Mouse (Mus musculus) MEL (cell line): ENCODE measurements around the gene Fam161a. TPM values are rescaled to one million over a fixed set of nuclear protein-coding genes. Genes with fewer than 3 reads are reported as not detected.
"Not testable (repeated sequence)": the region's sequence is repeated elsewhere in the genome, so short reads cannot be mapped to it uniquely, and the experiment has no call there.

Experiments
- DNase-seq: peaks from one replicate; pipeline ENCODE4 v3.0.0; 2011; ENCODE audit warnings: low read depth, low spot score
- H3K27ac ChIP-seq: 2 replicates; pipeline ENCODE4 v1.5.1; 2012; ENCODE audit warnings: low read depth, mild to moderate bottlenecking, control low read depth, low read length, moderate library complexity; ENCODE audit not compliant: control insufficient read depth
- H3K27me3 ChIP-seq, 2 experiments: fragments of 150-350 bp in 1 of 2; sonication (generic) in 1 of 2; 2 replicates each; pipeline ENCODE4 v1.6.1; 2012; ENCODE audit warnings: low read length in 2 of 2, mild to moderate bottlenecking in 2 of 2, improper control_type of control experiment in 1 of 2, moderate library complexity in 1 of 2; ENCODE audit not compliant: insufficient read depth in 2 of 2, control insufficient read depth in 1 of 2
- H3K36me3 ChIP-seq, 2 experiments: 2 replicates each; pipeline ENCODE4 v1.6.1; 2012 to 2014; ENCODE audit warnings: low read length in 2 of 2, improper control_type of control experiment in 1 of 2, inconsistent platforms in 1 of 2, mild to moderate bottlenecking in 1 of 2; ENCODE audit not compliant: insufficient read depth in 2 of 2, control insufficient read depth in 1 of 2
- H3K4me1 ChIP-seq, 2 experiments: fragments of 150-350 bp in 1 of 2; sonication (generic) in 1 of 2; 2 replicates each; pipeline ENCODE4 v1.6.1; 2012; ENCODE audit warnings: low read length in 2 of 2, improper control_type of control experiment in 1 of 2, mild to moderate bottlenecking in 1 of 2; ENCODE audit not compliant: insufficient read depth in 2 of 2, control insufficient read depth in 1 of 2
- H3K4me3 ChIP-seq, 2 experiments: fragments of 150-350 bp in 1 of 2; sonication (generic) in 1 of 2; 2 replicates each; pipeline ENCODE4 v1.5.1; 2012; ENCODE audit warnings: low read depth in 2 of 2, low read length in 2 of 2, mild to moderate bottlenecking in 2 of 2, moderate library complexity in 2 of 2, control low read depth in 1 of 2, improper control_type of control experiment in 1 of 2; ENCODE audit not compliant: control insufficient read depth in 1 of 2, insufficient read depth in 1 of 2
- H3K79me2 ChIP-seq: 2 replicates; pipeline ENCODE4 v1.6.1; 2012; ENCODE audit warnings: mild to moderate bottlenecking, low read length, moderate library complexity; ENCODE audit not compliant: control insufficient read depth, poor library complexity, insufficient read depth
- H3K9ac ChIP-seq: 2 replicates; pipeline ENCODE4 v1.6.1; 2012; ENCODE audit warnings: low read depth, mild to moderate bottlenecking, control low read depth, low read length, moderate library complexity; ENCODE audit not compliant: control insufficient read depth, poor library complexity, severe bottlenecking
- H3K9me3 ChIP-seq: fragments of 150-350 bp; sonication (generic); replicated peaks from 2 replicates; pipeline ENCODE4 v1.6.1; 2012; ENCODE audit warnings: mild to moderate bottlenecking, low read length, improper control_type of control experiment, moderate library complexity; ENCODE audit not compliant: insufficient read depth
- CTCF ChIP-seq, 3 experiments: IDR thresholded peaks in 2 of 3; conservative IDR thresholded peaks in 1 of 3; 2 replicates each; pipeline ENCODE4 v1.5.1; 2011 to 2012; ENCODE audit warnings: low read length in 3 of 3, low read depth in 2 of 3, mild to moderate bottlenecking in 2 of 3, improper control_type of control experiment in 1 of 3, inconsistent platforms in 1 of 3, mixed read lengths in 1 of 3, moderate library complexity in 1 of 3; ENCODE audit not compliant: control insufficient read depth in 1 of 3, insufficient read depth in 1 of 3, poor library complexity in 1 of 3, severe bottlenecking in 1 of 3
- ELF1 ChIP-seq: IDR thresholded peaks from 2 replicates; pipeline ENCODE4 v1.6.1; 2014; ENCODE audit warnings: low read depth, mild to moderate bottlenecking, inconsistent platforms, low read length, improper control_type of control experiment, moderate library complexity
- ETS1 ChIP-seq: IDR thresholded peaks from 2 replicates; pipeline ENCODE4 v1.6.1; 2012; ENCODE audit warnings: low read depth, mild to moderate bottlenecking, inconsistent platforms, low read length, improper control_type of control experiment, moderate library complexity
- HCFC1 ChIP-seq: IDR thresholded peaks from 2 replicates; pipeline ENCODE4 v1.6.1; 2012; ENCODE audit warnings: low read depth, mild to moderate bottlenecking, inconsistent platforms, low read length, improper control_type of control experiment, moderate library complexity
- MAX ChIP-seq: IDR thresholded peaks from 2 replicates; pipeline ENCODE4 v1.6.1; 2011; ENCODE audit warnings: low read length, improper control_type of control experiment
- MXI1 ChIP-seq: IDR thresholded peaks from 2 replicates; pipeline ENCODE4 v1.6.1; 2011; ENCODE audit warnings: mild to moderate bottlenecking, low read depth, low read length, improper control_type of control experiment
- MYC ChIP-seq: IDR thresholded peaks from 2 replicates; pipeline ENCODE4 v1.6.1; 2011; ENCODE audit warnings: low read depth, mild to moderate bottlenecking, low read length, improper control_type of control experiment, moderate library complexity
- NELFE ChIP-seq: IDR thresholded peaks from 2 replicates; pipeline ENCODE4 v1.6.1; 2011; ENCODE audit warnings: low read depth, low read length, improper control_type of control experiment
- POLR2A ChIP-seq, 2 experiments: IDR thresholded peaks; 2 replicates each; pipeline ENCODE4 v1.6.1; 2011 to 2012; ENCODE audit warnings: low read length in 2 of 2, mild to moderate bottlenecking in 2 of 2, control low read depth in 1 of 2, improper control_type of control experiment in 1 of 2, low read depth in 1 of 2, moderate library complexity in 1 of 2; ENCODE audit not compliant: control insufficient read depth in 1 of 2, insufficient read depth in 1 of 2, poor library complexity in 1 of 2
- POLR2AphosphoS2 ChIP-seq: IDR thresholded peaks from 2 replicates; pipeline ENCODE4 v1.6.1; 2011; ENCODE audit warnings: low read length, improper control_type of control experiment
- RAD21 ChIP-seq: IDR thresholded peaks from 2 replicates; pipeline ENCODE4 v1.6.1; 2011; ENCODE audit warnings: mild to moderate bottlenecking, low read depth, low read length, improper control_type of control experiment
- SIN3A ChIP-seq: IDR thresholded peaks from 2 replicates; pipeline ENCODE4 v1.6.1; 2012; ENCODE audit warnings: low read length, improper control_type of control experiment, inconsistent platforms
- TBP ChIP-seq: IDR thresholded peaks from 2 replicates; pipeline ENCODE4 v1.8.0; 2011; ENCODE audit warnings: low read depth, low read length, improper control_type of control experiment
- TCF12 ChIP-seq: IDR thresholded peaks from 2 replicates; pipeline ENCODE4 v1.6.1; 2014; ENCODE audit warnings: low read depth, mild to moderate bottlenecking, inconsistent platforms, low read length, improper control_type of control experiment, moderate library complexity
- ZKSCAN1 ChIP-seq: IDR thresholded peaks from 2 replicates; pipeline ENCODE4 v1.6.1; 2012; ENCODE audit warnings: low read depth, mild to moderate bottlenecking, inconsistent platforms, low read length, improper control_type of control experiment, moderate library complexity
- ZMIZ1 ChIP-seq: IDR thresholded peaks from 2 replicates; pipeline ENCODE4 v1.6.1; 2012; ENCODE audit warnings: low read depth, mild to moderate bottlenecking, inconsistent platforms, low read length, improper control_type of control experiment, moderate library complexity
- ZNF384 ChIP-seq: IDR thresholded peaks from 2 replicates; pipeline ENCODE4 v1.6.1; 2012; ENCODE audit warnings: low read depth, mild to moderate bottlenecking, inconsistent platforms, low read length, improper control_type of control experiment
- polyA plus RNA-seq, 2 experiments: library from polyadenylated mRNA; stranded (reverse) in 1 of 2; unstranded in 1 of 2; fragments of >175 nt in 1 of 2; fragments of >200 nt in 1 of 2; gene quantifications; 2 replicates each; pipeline versions ENCODE4 v1.2.1 to v1.2.4; 2012; ENCODE audit warnings: low replicate concordance in 2 of 2, low read depth in 1 of 2; ENCODE audit not compliant: insufficient read length in 2 of 2, insufficient read depth in 1 of 2, missing spikeins in 1 of 2
- total RNA-seq: library from RNA; depleted of rRNA; stranded (reverse); fragments of 300-350 nt; gene quantifications from 2 replicates; pipeline ENCODE4 v1.2.3, GENCODE M21; 2012

The Fam161a gene
- total and polyA plus RNA-seq, 3 experiments, result 0.27 to 1.0 TPM; not detected in 1

- Histone ChIP-seq H3K36me3 (peaks cover 0 to 23% of the 10 kb centered on the region in 2 experiments; a peak in 2 of 4 replicates), H3K4me1 (peaks cover 17 to 30% of the 10 kb centered on the region in 2 experiments), H3K27ac (peak overlapping the region; percentile 73), H3K9ac (peak overlapping the region; percentile 29), H3K4me3 (peak overlapping the region in 1 of 2 experiments; percentile 60; a peak in 1 of 4 replicates)
- not testable (repeated sequence) for H3K9me3 ChIP-seq, H3K27me3 ChIP-seq, H3K79me2 ChIP-seq
- peak; percentile 68 for TF ChIP-seq ELF1
- peak; percentile 98 for TF ChIP-seq TBP
- TF ChIP-seq MXI1, result peak; percentile 94
- peak; percentile 100 for TF ChIP-seq ZMIZ1
- TF ChIP-seq SIN3A, result peak; percentile 95
- peak; percentile 84 for TF ChIP-seq MYC
- TF ChIP-seq POLR2AphosphoS2, result peak; percentile 99
- TF ChIP-seq ETS1, result peak; percentile 58; the same call in 1 of the 2 replicates
- TF ChIP-seq MAX, result peak; percentile 40; the same call in 1 of the 2 replicates
- TF ChIP-seq HCFC1, result peak; percentile 74; the same call in 1 of the 2 replicates
- TF ChIP-seq POLR2A (IDR thresholded peaks at IDR 0.05; ENCODE audit: control insufficient read depth in 1 of 2, insufficient read depth in 1 of 2, low read depth in 1 of 2, low read length in 2 of 2, poor library complexity in 1 of 2), result peak; percentile 77 to 94
- 0 out of 2 replicates have a peak, but pooled peaks have one; percentile 32 for TF ChIP-seq TCF12
- TF ChIP-seq NELFE, result peak; percentile 99
- DNase-seq, result peak; percentile 97
These were observed 61.7 kb downstream of the Fam161a start for GRCm38 (mm10) chr11:23068986-23069385.

- TF ChIP-seq RAD21 (no peak), ZNF384 (no peak), ZKSCAN1 (no peak), NELFE (no peak), CTCF (IDR thresholded peaks at IDR 0.05 in 2 of 3, conservative IDR thresholded peaks at IDR 0.05 in 1 of 3; ENCODE audit: control insufficient read depth in 1 of 3, insufficient read depth in 1 of 3, low read depth in 2 of 3, low read length in 3 of 3, poor library complexity in 1 of 3, severe bottlenecking in 1 of 3) (no peak), ELF1 (no peak), POLR2AphosphoS2 (no peak)
- no peak overlapping the region for H3K4me3 ChIP-seq
- H3K9ac ChIP-seq, result no peak overlapping the region
- H3K4me1 ChIP-seq, result 0 out of 4 replicates have a peak, but pooled peaks cover 0 to 3% of the 10 kb centered on the region in 2 experiments
- no peaks in the 10 kb centered on the region for H3K9me3 ChIP-seq
- no peak overlapping the region for H3K27ac ChIP-seq
- DNase-seq, result no peak
- H3K36me3 ChIP-seq, result no peaks in the 10 kb centered on the region
- H3K27me3 ChIP-seq, result no peaks in the 10 kb centered on the region
- H3K79me2 ChIP-seq, result no peaks in the 10 kb centered on the region
These were observed 67.5 kb downstream of the Fam161a start for GRCm38 (mm10) chr11:23074841-23075240.
